Mouse (Mus musculus): Measurements from ENCODE around the gene Slc28a1.

DNA sequence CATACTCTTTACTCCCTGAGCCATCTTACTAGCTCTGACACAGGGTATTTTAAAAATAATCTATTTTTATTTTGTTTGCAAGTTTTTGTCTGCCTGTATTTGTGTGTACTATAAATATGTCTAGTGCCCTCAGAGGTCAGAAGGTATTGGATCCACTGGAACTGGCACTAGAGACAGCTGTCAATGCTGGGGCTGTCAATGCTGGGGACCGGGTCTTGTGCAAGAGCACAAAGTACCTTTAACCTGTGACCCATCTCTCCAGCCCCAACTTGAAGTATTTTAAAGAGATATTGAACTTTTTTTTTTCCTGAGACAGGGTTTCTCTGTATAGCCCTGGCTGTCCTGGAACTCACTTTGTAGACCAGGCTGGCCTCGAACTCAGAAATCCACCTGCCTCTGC, 59.3 kb downstream of the Slc28a1 start:
- TF ChIP-seq CTCF (IDR thresholded peaks at IDR 0.05; ENCODE audit: low read depth) (no peak), EP300 (optimal IDR thresholded peaks at IDR 0.05) (no peak)

Data from stomach, postnatal 0 days (tissue).